Mouse (Mus musculus): ENCODE measurements around the gene Mlh1. TPM values are rescaled to one million over a fixed set of nuclear protein-coding genes. Genes with fewer than 3 reads are reported as not detected.
A peak's percentile ranks its signal among the peaks of the same experiment; 100 is the strongest.

Gene Mlh1
- total RNA-seq, 2 experiments from 2014 or later, result 5.5 to 7.7 TPM

- DNase-seq, result no peak
These were observed 51.0 kb downstream of the Mlh1 start for GRCm38 (mm10) chr9:111220551-111221080.

GRCm38 (mm10) chr9:111216424-111216823 is 55.2 kb downstream of the Mlh1 start:
- DNase-seq, result no peak

GRCm38 (mm10) chr9:111213501-111213900 is 58.1 kb downstream of the Mlh1 start:
- DNase-seq, result peak; percentile 36 to 43

GRCm38 (mm10) chr9:111211122-111212041 is 60.2 kb downstream of the Mlh1 start:
- no peak for DNase-seq

GRCm38 (mm10) chr9:111210412-111210811 is 61.2 kb downstream of the Mlh1 start:
- DNase-seq, result no peak

- no peak for DNase-seq
These were observed 62.4 kb downstream of the Mlh1 start for GRCm38 (mm10) chr9:111209158-111209699.

GRCm38 (mm10) chr9:111208185-111208584 is 63.4 kb downstream of the Mlh1 start:
- no peak for DNase-seq

GRCm38 (mm10) chr9:111207683-111208082 is 63.9 kb downstream of the Mlh1 start:
- no peak for DNase-seq

GRCm38 (mm10) chr9:111204601-111205375 is 66.8 kb downstream of the Mlh1 start:
- DNase-seq, result peak; percentile 38 to 50

- DNase-seq, result no peak
These were observed 71.4 kb downstream of the Mlh1 start for GRCm38 (mm10) chr9:111200208-111200607.

- no peak for DNase-seq
These were observed 73.3 kb downstream of the Mlh1 start for GRCm38 (mm10) chr9:111198332-111198731.

GRCm38 (mm10) chr9:111197712-111198111 is 73.9 kb downstream of the Mlh1 start:
- DNase-seq, result no peak

GRCm38 (mm10) chr9:111197116-111197515 is 74.5 kb downstream of the Mlh1 start:
- no peak for DNase-seq

- no peak for DNase-seq
These were observed 78.4 kb downstream of the Mlh1 start for GRCm38 (mm10) chr9:111193211-111193610.

GRCm38 (mm10) chr9:111188731-111189130 is 82.9 kb downstream of the Mlh1 start:
- DNase-seq, result peak in 1 of 2 experiments; percentile 35

- DNase-seq, result peak; percentile 24 to 27
These were observed 84.7 kb downstream of the Mlh1 start for GRCm38 (mm10) chr9:111186861-111187260.

- DNase-seq, result no peak
These were observed 86.7 kb downstream of the Mlh1 start for GRCm38 (mm10) chr9:111184929-111185328.

GRCm38 (mm10) chr9:111182176-111182575 is 89.4 kb downstream of the Mlh1 start:
- DNase-seq, result no peak

GRCm38 (mm10) chr9:111178971-111179370 is 92.6 kb downstream of the Mlh1 start:
- DNase-seq, result no peak

Data from heart, adult 18-20 months (tissue).